Mouse (Mus musculus): Measurements from ENCODE around the gene Myzap. TPM values are rescaled to one million over a fixed set of nuclear protein-coding genes. Genes with fewer than 3 reads are reported as not detected.

Myzap gene
- polyA plus RNA-seq, 1 experiment, result 4.1 TPM

GRCm38 (mm10) chr9:71498391-71499182, 93.6 kb downstream of the Myzap start:
- Histone ChIP-seq H3K4me1 (ENCODE audit: control insufficient read depth, insufficient read depth, low read length) (no peaks in the 10 kb centered on the region; the same call in 1 of the 2 replicates), H3K36me3 (ENCODE audit: control insufficient read depth, insufficient read depth, low read length) (no peaks in the 10 kb centered on the region), H3K4me3 (ENCODE audit: insufficient read depth, low read depth, low read length) (no peak overlapping the region), H3K27me3 (replicated peaks; ENCODE audit: control insufficient read depth, insufficient read depth, low read length) (no peaks in the 10 kb centered on the region), H3K27ac (ENCODE audit: insufficient read depth, low read depth, low read length) (no peak overlapping the region)
- DNase-seq, result peak; percentile 45
- 49% methylated on average over 10 of the region's 10 CpGs for WGBS
- TF ChIP-seq POLR2A (IDR thresholded peaks at IDR 0.05; ENCODE audit: low read depth, low read length) (no peak), CTCF (conservative IDR thresholded peaks at IDR 0.05; ENCODE audit: insufficient read depth, insufficient read length, low read depth, low read length) (no peak)

GRCm38 (mm10) chr9:71496637-71497036, 95.5 kb downstream of the Myzap start:
- H3K27me3 ChIP-seq (replicated peaks; ENCODE audit: control insufficient read depth, insufficient read depth, low read length), result no peaks in the 10 kb centered on the region
- TF ChIP-seq POLR2A (IDR thresholded peaks at IDR 0.05; ENCODE audit: low read depth, low read length) (no peak), CTCF (conservative IDR thresholded peaks at IDR 0.05; ENCODE audit: insufficient read depth, insufficient read length, low read depth, low read length) (no peak)
- no peaks in the 10 kb centered on the region for H3K36me3 ChIP-seq (ENCODE audit: control insufficient read depth, insufficient read depth, low read length)
- no peak overlapping the region for H3K27ac ChIP-seq (ENCODE audit: insufficient read depth, low read depth, low read length)
- H3K4me1 ChIP-seq (ENCODE audit: control insufficient read depth, insufficient read depth, low read length), result peaks cover 5% of the 10 kb centered on the region; the same call in 1 of the 2 replicates
- no peak overlapping the region for H3K4me3 ChIP-seq (ENCODE audit: insufficient read depth, low read depth, low read length)
- DNase-seq, result peak; percentile 72
- 49% methylated on average over 2 of the region's 2 CpGs for WGBS

GRCm38 (mm10) chr9:71493771-71494170, 98.4 kb downstream of the Myzap start:
- WGBS, result 84% methylated on average over 5 of the region's 5 CpGs
- Histone ChIP-seq H3K4me1 (ENCODE audit: control insufficient read depth, insufficient read depth, low read length) (peaks cover 9% of the 10 kb centered on the region; the same call in 1 of the 2 replicates), H3K27me3 (replicated peaks; ENCODE audit: control insufficient read depth, insufficient read depth, low read length) (no peaks in the 10 kb centered on the region), H3K36me3 (ENCODE audit: control insufficient read depth, insufficient read depth, low read length) (no peaks in the 10 kb centered on the region), H3K27ac (ENCODE audit: insufficient read depth, low read depth, low read length) (no peak overlapping the region), H3K4me3 (ENCODE audit: insufficient read depth, low read depth, low read length) (no peak overlapping the region)
- TF ChIP-seq POLR2A (IDR thresholded peaks at IDR 0.05; ENCODE audit: low read depth, low read length) (no peak), CTCF (conservative IDR thresholded peaks at IDR 0.05; ENCODE audit: insufficient read depth, insufficient read length, low read depth, low read length) (no peak)
- no peak for DNase-seq

GRCm38 (mm10) chr9:71492296-71493025, 99.7 kb downstream of the Myzap start:
- Histone ChIP-seq H3K27ac (ENCODE audit: insufficient read depth, low read depth, low read length) (no peak overlapping the region), H3K36me3 (ENCODE audit: control insufficient read depth, insufficient read depth, low read length) (no peaks in the 10 kb centered on the region), H3K4me3 (ENCODE audit: insufficient read depth, low read depth, low read length) (no peak overlapping the region), H3K27me3 (replicated peaks; ENCODE audit: control insufficient read depth, insufficient read depth, low read length) (no peaks in the 10 kb centered on the region), H3K4me1 (ENCODE audit: control insufficient read depth, insufficient read depth, low read length) (peaks cover 9% of the 10 kb centered on the region; the same call in 1 of the 2 replicates)
- peak; percentile 70 for DNase-seq
- 43% methylated on average over 15 of the region's 15 CpGs for WGBS
- TF ChIP-seq POLR2A (IDR thresholded peaks at IDR 0.05; ENCODE audit: low read depth, low read length) (no peak), CTCF (conservative IDR thresholded peaks at IDR 0.05; ENCODE audit: insufficient read depth, insufficient read length, low read depth, low read length) (no peak)

GRCm38 (mm10) chr9:71490076-71490475, 102.1 kb downstream of the Myzap start:
- TF ChIP-seq POLR2A (IDR thresholded peaks at IDR 0.05; ENCODE audit: low read depth, low read length) (no peak), CTCF (conservative IDR thresholded peaks at IDR 0.05; ENCODE audit: insufficient read depth, insufficient read length, low read depth, low read length) (no peak)
- Histone ChIP-seq H3K27me3 (replicated peaks; ENCODE audit: control insufficient read depth, insufficient read depth, low read length) (no peaks in the 10 kb centered on the region), H3K4me3 (ENCODE audit: insufficient read depth, low read depth, low read length) (no peak overlapping the region), H3K27ac (ENCODE audit: insufficient read depth, low read depth, low read length) (0 out of 2 replicates have a peak overlapping the region, but pooled peaks have one; percentile 16), H3K4me1 (ENCODE audit: control insufficient read depth, insufficient read depth, low read length) (peaks cover 9% of the 10 kb centered on the region; the same call in 1 of the 2 replicates), H3K36me3 (ENCODE audit: control insufficient read depth, insufficient read depth, low read length) (no peaks in the 10 kb centered on the region)
- peak; percentile 45 for DNase-seq
- 43% methylated on average over 3 of the region's 3 CpGs for WGBS

- no peak for TF ChIP-seq POLR2A (IDR thresholded peaks at IDR 0.05; ENCODE audit: low read depth, low read length)
- no peak for TF ChIP-seq CTCF (conservative IDR thresholded peaks at IDR 0.05; ENCODE audit: insufficient read depth, insufficient read length, low read depth, low read length)
- 39% methylated on average over 7 of the region's 7 CpGs for WGBS
- no peak overlapping the region for H3K27ac ChIP-seq (ENCODE audit: insufficient read depth, low read depth, low read length)
Observed at GRCm38 (mm10) chr9:71486127-71486526, 106.0 kb downstream of the Myzap start.

More at GRCm38 (mm10) chr9:71486127-71486526, 106.0 kb downstream of the Myzap start:
- no peaks in the 10 kb centered on the region for H3K27me3 ChIP-seq (replicated peaks; ENCODE audit: control insufficient read depth, insufficient read depth, low read length)
- no peak for DNase-seq
- peaks cover 6% of the 10 kb centered on the region; the same call in 1 of the 2 replicates for H3K36me3 ChIP-seq (ENCODE audit: control insufficient read depth, insufficient read depth, low read length)
- peaks cover 7% of the 10 kb centered on the region; the same call in 1 of the 2 replicates for H3K4me1 ChIP-seq (ENCODE audit: control insufficient read depth, insufficient read depth, low read length)
- H3K4me3 ChIP-seq (ENCODE audit: insufficient read depth, low read depth, low read length), result no peak overlapping the region
